Mouse (Mus musculus) C2C12 (cell line): ENCODE measurements around the gene Wasl. TPM values are rescaled to one million over a fixed set of nuclear protein-coding genes. Genes with fewer than 3 reads are reported as not detected.

ENCODE experiments used
- H3K27me3 ChIP-seq: one replicate; pipeline ENCODE4 v1.6.1; 2011; ENCODE audit not compliant: control insufficient read depth, insufficient read depth, insufficient read length
- H3K36me3 ChIP-seq: one replicate; pipeline ENCODE4 v1.6.1; 2011; ENCODE audit not compliant: control insufficient read depth, insufficient read depth
- H3K4me3 ChIP-seq: one replicate; pipeline ENCODE4 v1.5.1; 2011; ENCODE audit warnings: mild to moderate bottlenecking, control low read depth; ENCODE audit not compliant: poor library complexity, insufficient read depth, severe bottlenecking
- H3K79me2 ChIP-seq: one replicate; pipeline ENCODE4 v1.6.1; 2011; ENCODE audit not compliant: control insufficient read depth, insufficient read depth
- H3K79me3 ChIP-seq: one replicate; pipeline ENCODE4 v1.6.1; 2011; ENCODE audit warnings: low read depth, control low read depth
- H3ac ChIP-seq: one replicate; pipeline ENCODE3; 2011; ENCODE audit warnings: low read depth; ENCODE audit not compliant: control insufficient read depth, insufficient read length
- CEBPB ChIP-seq: IDR thresholded peaks from one replicate; pipeline ENCODE4 v1.6.1; 2011; ENCODE audit warnings: low read depth, mild to moderate bottlenecking, control low read depth, moderate library complexity
- CTCF ChIP-seq: IDR thresholded peaks from one replicate; pipeline ENCODE4 v1.5.1; 2011; ENCODE audit not compliant: control insufficient read depth, insufficient read depth, insufficient read length
- FOSL1 ChIP-seq: IDR thresholded peaks from one replicate; pipeline ENCODE4 v1.8.0; 2011; ENCODE audit warnings: mild to moderate bottlenecking, low read length; ENCODE audit not compliant: poor library complexity, insufficient read depth, severe bottlenecking
- MAX ChIP-seq: IDR thresholded peaks from one replicate; pipeline ENCODE4 v1.6.1; 2011; ENCODE audit warnings: mild to moderate bottlenecking, control low read depth
- MYOD1 ChIP-seq: IDR thresholded peaks from one replicate; pipeline ENCODE4 v1.6.1; 2011; ENCODE audit warnings: low read depth; ENCODE audit not compliant: control insufficient read depth, insufficient read length
- MYOG ChIP-seq: IDR thresholded peaks from one replicate; pipeline ENCODE4 v1.6.1; 2011; ENCODE audit not compliant: control insufficient read depth, insufficient read length; ENCODE audit errors: extremely low read depth
- USF1 ChIP-seq: IDR thresholded peaks from one replicate; pipeline ENCODE4 v1.6.1; 2011; ENCODE audit warnings: low read depth, mild to moderate bottlenecking, control low read depth, moderate library complexity
- polyA plus RNA-seq: library from polyadenylated mRNA; unstranded; fragments of >200 nt; fragmentation: generic; extraction: Trizol; gene quantifications from one replicate; pipeline ENCODE4 v1.2.1, GENCODE M21; 2012; ENCODE audit warnings: missing spikeins

Wasl gene
- polyA plus RNA-seq, 1 experiment, result 9.5 TPM

- H3K79me3 ChIP-seq, result no peaks in the 10 kb centered on the region
- no peaks in the 10 kb centered on the region for H3K27me3 ChIP-seq
- no peaks in the 10 kb centered on the region for H3K36me3 ChIP-seq
- no peaks in the 10 kb centered on the region for H3K79me2 ChIP-seq
- no peak overlapping the region for H3ac ChIP-seq
- no peak overlapping the region for H3K4me3 ChIP-seq
- TF ChIP-seq FOSL1, result no peak
- TF ChIP-seq CTCF, result no peak
- TF ChIP-seq MYOG, result no peak
- no peak for TF ChIP-seq CEBPB
- no peak for TF ChIP-seq MYOD1
- TF ChIP-seq USF1, result no peak
- TF ChIP-seq MAX, result no peak
Measured at GRCm38 (mm10) chr6:24583456-24583855, 81.4 kb downstream of the Wasl start.

GRCm38 (mm10) chr6:24573319-24573718, 91.5 kb downstream of the Wasl start:
- Histone ChIP-seq H3K79me3 (no peaks in the 10 kb centered on the region), H3K79me2 (no peaks in the 10 kb centered on the region), H3K27me3 (no peaks in the 10 kb centered on the region), H3K4me3 (no peak overlapping the region), H3ac (no peak overlapping the region), H3K36me3 (no peaks in the 10 kb centered on the region)
- TF ChIP-seq CTCF (no peak), FOSL1 (no peak), USF1 (no peak), MYOG (no peak), MYOD1 (no peak), CEBPB (no peak), MAX (no peak)

GRCm38 (mm10) chr6:24572431-24572830, 92.4 kb downstream of the Wasl start:
- Histone ChIP-seq H3K36me3 (no peaks in the 10 kb centered on the region), H3K79me2 (no peaks in the 10 kb centered on the region), H3K4me3 (no peak overlapping the region), H3K79me3 (no peaks in the 10 kb centered on the region), H3ac (no peak overlapping the region), H3K27me3 (no peaks in the 10 kb centered on the region)
- TF ChIP-seq CTCF, result no peak
- no peak for TF ChIP-seq MAX
- TF ChIP-seq CEBPB, result no peak
- TF ChIP-seq USF1, result no peak
- TF ChIP-seq MYOD1, result no peak
- TF ChIP-seq MYOG, result no peak
- TF ChIP-seq FOSL1, result no peak

- no peaks in the 10 kb centered on the region for H3K79me3 ChIP-seq
- H3K4me3 ChIP-seq, result no peak overlapping the region
- TF ChIP-seq CTCF, result no peak
- no peak for TF ChIP-seq USF1
- TF ChIP-seq MYOG, result no peak
- no peak for TF ChIP-seq MAX
- TF ChIP-seq MYOD1, result no peak
- no peak for TF ChIP-seq FOSL1
- no peak for TF ChIP-seq CEBPB
- H3K27me3 ChIP-seq, result no peaks in the 10 kb centered on the region
- H3K36me3 ChIP-seq, result no peaks in the 10 kb centered on the region
- no peak overlapping the region for H3ac ChIP-seq
- no peaks in the 10 kb centered on the region for H3K79me2 ChIP-seq
Measured at GRCm38 (mm10) chr6:24571126-24571525, 93.7 kb downstream of the Wasl start.

GRCm38 (mm10) chr6:24570278-24570677, 94.5 kb downstream of the Wasl start:
- no peaks in the 10 kb centered on the region for H3K27me3 ChIP-seq
- no peaks in the 10 kb centered on the region for H3K79me3 ChIP-seq
- no peaks in the 10 kb centered on the region for H3K79me2 ChIP-seq
- TF ChIP-seq MYOG (no peak), MAX (no peak), MYOD1 (no peak), CEBPB (no peak), CTCF (no peak), FOSL1 (no peak), USF1 (no peak)
- no peak overlapping the region for H3ac ChIP-seq
- no peaks in the 10 kb centered on the region for H3K36me3 ChIP-seq
- no peak overlapping the region for H3K4me3 ChIP-seq

- H3K27me3 ChIP-seq, result no peaks in the 10 kb centered on the region
- H3K4me3 ChIP-seq, result no peak overlapping the region
- TF ChIP-seq MYOG (no peak), MYOD1 (no peak), MAX (no peak), CTCF (no peak)
- H3ac ChIP-seq, result no peak overlapping the region
- no peaks in the 10 kb centered on the region for H3K79me3 ChIP-seq
- no peaks in the 10 kb centered on the region for H3K36me3 ChIP-seq
- no peaks in the 10 kb centered on the region for H3K79me2 ChIP-seq
Measured at GRCm38 (mm10) chr6:24569711-24570110, 95.1 kb downstream of the Wasl start.
